27 mouse cellular contexts compared by ENCODE assay signal in the genomic region with DNA sequence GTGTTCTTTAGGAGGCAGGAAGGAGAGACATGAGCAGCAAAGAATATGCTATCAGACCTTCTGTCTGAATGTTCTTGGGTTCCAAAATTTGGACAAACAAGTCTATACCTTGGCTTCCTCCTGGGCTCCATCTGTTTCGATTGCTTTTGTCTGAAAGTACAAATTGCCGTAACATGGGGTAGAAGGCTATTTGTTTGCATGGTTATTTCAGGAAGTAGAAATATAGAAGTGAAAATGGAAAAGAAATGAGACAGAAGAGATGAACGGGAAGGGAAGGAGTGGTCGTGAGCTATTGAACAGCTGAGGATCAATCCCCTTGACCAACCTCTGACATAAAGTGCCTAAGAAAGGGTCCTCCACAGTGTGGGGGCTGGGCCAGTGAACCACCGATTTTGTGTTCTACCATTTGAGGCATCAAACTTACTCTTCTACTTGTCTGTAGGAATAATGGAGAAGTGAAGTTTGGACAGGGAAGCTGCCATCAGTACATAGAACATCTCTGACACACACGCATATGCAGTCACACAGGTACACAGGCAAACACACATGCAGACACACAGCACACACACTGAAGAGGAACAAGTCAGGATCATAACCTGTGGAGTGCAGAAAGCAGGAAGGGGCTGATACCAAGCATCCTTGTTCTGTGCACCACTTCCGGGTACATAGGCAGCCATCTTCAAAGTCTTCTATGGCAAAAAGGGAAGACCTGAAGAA. TPM values are rescaled to one million over a fixed set of nuclear protein-coding genes. Genes with fewer than 3 reads are reported as not detected.
DNase-seq lines count a peak whose midpoint lies in the region; ATAC-seq and TF ChIP-seq lines count a peak whose summit lies in the region.
"Had no signal": no experiment of that assay in that cellular context is flagged by ENCODE, and none has a peak within 500 bp of the region (broad histone marks: within the 10 kb centered on the region; RNA-seq: fewer than 3 reads in every experiment).

No protein-coding gene starts in this region.

- no peaks in the 10 kb centered on the region for H3K36me3 ChIP-seq in lung, postnatal 0 days (ENCODE audit: insufficient read depth, low read length)
- no peaks in the 10 kb centered on the region for H3K36me3 ChIP-seq in CH12.LX (replicated peaks in 1 of 2; ENCODE audit: control insufficient read depth in 1 of 2, insufficient read depth in 1 of 2, low read length in 1 of 2)
- H3K36me3 ChIP-seq: embryonic facial prominence, embryonic 15.5 days; forebrain, embryonic 12.5 days; forebrain, embryonic 15.5 days; hindbrain, embryonic 12.5 days; hindbrain, embryonic 15.5 days had no signal

- TF ChIP-seq CTCF in lung, postnatal 0 days (IDR thresholded peaks at IDR 0.05) = no peak
- TF ChIP-seq CTCF in CH12.LX (conservative IDR thresholded peaks at IDR 0.05 in 1 of 2, IDR thresholded peaks at IDR 0.05 in 1 of 2; ENCODE audit: low read depth in 2 of 2, low read length in 2 of 2) = no peak

- TF ChIP-seq RAD21 in CH12.LX (IDR thresholded peaks at IDR 0.05; ENCODE audit: low read depth, low read length) = no peak

- in situ Hi-C loops in CH12.LX (cut with MboI; ENCODE audit: low pct_ligation_motif_present, low pct_unique_long_range_greater_than_20kb, low sequenced_read_pairs) = no loop called here

- no peak overlapping the region for H3K4me3 ChIP-seq in lung, postnatal 0 days (ENCODE audit: low read depth, low read length)
- H3K4me3 ChIP-seq in CH12.LX (replicated peaks in 1 of 3; ENCODE audit: low read depth in 2 of 3, low read length in 2 of 3, poor library complexity in 1 of 3) = no peak overlapping the region
- H3K4me3 ChIP-seq: embryonic facial prominence, embryonic 15.5 days; erythroblast, embryonic 14.5 days; forebrain, embryonic 12.5 days; forebrain, embryonic 15.5 days; hindbrain, embryonic 12.5 days; hindbrain, embryonic 15.5 days had no signal

- dilution Hi-C loops in CH12.LX (cut with MboI; ENCODE audit: extremely low pct_ligation_motif_present, extremely low pct_unique_long_range_greater_than_20kb, low sequenced_read_pairs) = no loop called here

- 88% methylated on average over 7 of the region's 7 CpGs for WGBS in lung, postnatal 0 days

- no peaks in the 10 kb centered on the region for H3K4me1 ChIP-seq in lung, postnatal 0 days (ENCODE audit: insufficient read depth, low read depth, low read length)
- H3K4me1 ChIP-seq in CH12.LX (ENCODE audit: control insufficient read depth in 1 of 2, insufficient read depth in 2 of 2) = peaks cover 4 to 12% of the 10 kb centered on the region in 2 experiments

- TF ChIP-seq EP300 in lung, postnatal 0 days (IDR thresholded peaks at IDR 0.05) = no peak
- no peak for TF ChIP-seq EP300 in CH12.LX (IDR thresholded peaks at IDR 0.05; ENCODE audit: low read length)

- H3K27me3 ChIP-seq in lung, postnatal 0 days (replicated peaks; ENCODE audit: insufficient read depth, low read length) = no peaks in the 10 kb centered on the region
- no peaks in the 10 kb centered on the region for H3K27me3 ChIP-seq in CH12.LX (replicated peaks)
- H3K27me3 ChIP-seq: embryonic facial prominence, embryonic 15.5 days; forebrain, embryonic 12.5 days; forebrain, embryonic 15.5 days; hindbrain, embryonic 12.5 days; hindbrain, embryonic 15.5 days had no signal

- no peak for TF ChIP-seq POLR2A in CH12.LX (IDR thresholded peaks at IDR 0.05; ENCODE audit: low read depth, low read length)

- H3K9ac ChIP-seq in lung, postnatal 0 days (replicated peaks; ENCODE audit: low read depth) = no peak overlapping the region
- H3K9ac ChIP-seq in CH12.LX (ENCODE audit: insufficient read depth, low read depth) = no peak overlapping the region
- H3K9ac ChIP-seq: embryonic facial prominence, embryonic 15.5 days; forebrain, embryonic 12.5 days; forebrain, embryonic 15.5 days; hindbrain, embryonic 12.5 days; hindbrain, embryonic 15.5 days had no signal

- no peak for ATAC-seq in lung, postnatal 0 days
- ATAC-seq in megakaryocyte, adult 5-6 weeks (ENCODE audit: poor library complexity, severe bottlenecking) = peak; percentile 77
- ATAC-seq in monocyte, adult 5-6 weeks (replicated peaks; ENCODE audit: insufficient number of reproducible peaks, low FRiP score, low TSS enrichment, poor library complexity, severe bottlenecking) = 0 out of 2 replicates have a peak, but pooled peaks have one; percentile 13
- no peak for ATAC-seq in erythroblast, adult 5-6 weeks (replicated peaks; ENCODE audit: low FRiP score, poor library complexity, severe bottlenecking)
- ATAC-seq: activated CD4-positive, CD25-positive, alpha-beta regulatory T cell, adult 4 months; CD4-positive, CD25-positive, alpha-beta regulatory T cell, adult 4 months; forebrain, embryonic 15.5 days had no signal

- H3K9me3 ChIP-seq in lung, postnatal 0 days (ENCODE audit: low read length) = no peaks in the 10 kb centered on the region
- H3K9me3 ChIP-seq in CH12.LX (replicated peaks; ENCODE audit: low read length) = peaks cover 4% of the 10 kb centered on the region
- H3K9me3 ChIP-seq: embryonic facial prominence, embryonic 15.5 days; forebrain, embryonic 12.5 days; forebrain, embryonic 15.5 days; hindbrain, embryonic 12.5 days; hindbrain, embryonic 15.5 days had no signal

- peak; percentile 9 for DNase-seq in lung, postnatal 0 days (ENCODE audit: low spot score)
- no peak for DNase-seq in lung, postnatal 10 days
- peak; percentile 24 for DNase-seq in CH12.LX (ENCODE audit: extremely low read depth)
- DNase-seq in natural killer cell, adult 2 months (ENCODE audit: low spot score in 2 of 2) = no peak
- DNase-seq in retina, embryonic 14.5 days (ENCODE audit: low spot score) = no peak
- DNase-seq: adrenal gland, adult 8-10 months; adrenal gland, postnatal 36 days; cerebellum, adult 18-20 months; cerebellum, adult 9-10 months; cerebellum, postnatal 14 days; embryo, embryonic 11 days; gastrocnemius, postnatal 10 days; gastrocnemius, postnatal 36 days; heart, adult 11 months had no signal

- H3K79me2 ChIP-seq in CH12.LX (replicated peaks; ENCODE audit: control insufficient read depth, extremely low read depth, insufficient read depth, poor library complexity, severe bottlenecking) = no peaks in the 10 kb centered on the region

- no peak overlapping the region for H3K4me2 ChIP-seq in lung, postnatal 0 days (replicated peaks; ENCODE audit: low read depth, low read length)
- H3K4me2 ChIP-seq in CH12.LX (ENCODE audit: insufficient read depth, low read depth, poor library complexity, severe bottlenecking) = no peak overlapping the region
- H3K4me2 ChIP-seq: embryonic facial prominence, embryonic 15.5 days; forebrain, embryonic 12.5 days; forebrain, embryonic 15.5 days; heart, embryonic 11.5 days; hindbrain, embryonic 12.5 days; hindbrain, embryonic 15.5 days had no signal

- H3K27ac ChIP-seq in lung, postnatal 0 days (ENCODE audit: low read length) = no peak overlapping the region
- H3K27ac ChIP-seq in CH12.LX (ENCODE audit: insufficient read depth, low read depth) = no peak overlapping the region
- H3K27ac ChIP-seq: embryonic facial prominence, embryonic 15.5 days; forebrain, embryonic 12.5 days; forebrain, embryonic 15.5 days; hindbrain, embryonic 12.5 days; hindbrain, embryonic 15.5 days had no signal

TF ChIP-seq in CH12.LX, 34 proteins besides CTCF, POLR2A, EP300 and RAD21:
- TF ChIP-seq GABPA (IDR thresholded peaks at IDR 0.05; ENCODE audit: insufficient replicate concordance, low read depth, low read length) (no peak), MXI1 (IDR thresholded peaks at IDR 0.05; ENCODE audit: low read depth, low read length) (no peak), TBP (conservative IDR thresholded peaks at IDR 0.05; ENCODE audit: low read depth, low read length) (no peak), IRF4 (IDR thresholded peaks at IDR 0.05; ENCODE audit: low read depth, low read length) (no peak), MAFK (IDR thresholded peaks at IDR 0.05; ENCODE audit: insufficient replicate concordance, low read length) (no peak), BHLHE40 (IDR thresholded peaks at IDR 0.05; ENCODE audit: low read depth, low read length) (no peak), CHD1 (IDR thresholded peaks at IDR 0.05; ENCODE audit: low read depth, low read length) (no peak), HCFC1 (IDR thresholded peaks at IDR 0.05; ENCODE audit: low read depth, low read length) (no peak), SIN3A (IDR thresholded peaks at IDR 0.05; ENCODE audit: low read length) (no peak), PAX5 (IDR thresholded peaks at IDR 0.05; ENCODE audit: low read length) (no peak), JUND (conservative IDR thresholded peaks at IDR 0.05; ENCODE audit: low read depth, low read length) (no peak), NRF1 (IDR thresholded peaks at IDR 0.05; ENCODE audit: low read depth, low read length) (no peak), UBTF (IDR thresholded peaks at IDR 0.05; ENCODE audit: low read depth, low read length) (no peak), KAT2A (IDR thresholded peaks at IDR 0.05; ENCODE audit: insufficient replicate concordance, low read length) (no peak), SMC3 (IDR thresholded peaks at IDR 0.05; ENCODE audit: low read depth, low read length) (no peak), MAZ (IDR thresholded peaks at IDR 0.05; ENCODE audit: low read depth, low read length) (no peak), USF2 (conservative IDR thresholded peaks at IDR 0.05; ENCODE audit: low read depth, low read length) (no peak), TCF12 (IDR thresholded peaks at IDR 0.05; ENCODE audit: low read depth, low read length) (no peak), E2F4 (IDR thresholded peaks at IDR 0.05; ENCODE audit: insufficient replicate concordance, low read depth, low read length) (no peak)

RNA-seq across cellular contexts. Expression of a gene that starts 27.6 kb away (rescaled TPM):
- polyA plus RNA-seq in lung, postnatal 0 days (2015; fragmentation: Nextera tagmentation; extraction: Ambion mirVana) = 0.27 and 0.40 TPM in 2 replicates
- total RNA-seq in CH12.LX (2012; rRNA removed) (0.59 and 0.93 TPM in 2 replicates), CH12.LX (2014; rRNA removed) (1.4 and 1.5 TPM in 2 replicates)
- polyA plus RNA-seq in CH12.LX (2012; ENCODE audit: insufficient read length, low read depth) = 1.8 and 2.0 TPM in 2 replicates
- 0.20 and 0.25 TPM in 2 replicates for total RNA-seq in megakaryocyte, adult 5-6 weeks (2015)
- 0.29 and 0.45 TPM in 2 replicates for total RNA-seq in megakaryocyte, adult 5-6 weeks (2017)
- 0.53 to 3.6 TPM (median 0.86 TPM) in 3 replicates for total RNA-seq in monocyte, adult 5-6 weeks (2017)
- 0.38 and 2.1 TPM in 2 replicates for total RNA-seq in erythroblast, adult 5-6 weeks (2015; ENCODE audit: low replicate concordance)
- total RNA-seq in erythroblast, adult 5-6 weeks (2017; ENCODE audit: low replicate concordance) = 0.28 and 0.34 TPM in 2 replicates
- polyA plus RNA-seq: C2C12; erythroblast, embryonic 14.5 days had no signal

Comparison
In these comparisons a context has a peak if more than half of its experiments do, and no peak if none do; other contexts are left out.
1. DNase-seq: peak in lung, postnatal 0 days (single experiment) and CH12.LX (single experiment); none in lung, postnatal 10 days (single experiment), natural killer cell, adult 2 months (0 of 2) and retina, embryonic 14.5 days (single experiment).
2. ATAC-seq: peak in megakaryocyte, adult 5-6 weeks (single experiment) and monocyte, adult 5-6 weeks (single experiment); none in lung, postnatal 0 days (single experiment) and erythroblast, adult 5-6 weeks (single experiment).